Mouse (Mus musculus) frontal cortex, postnatal 10 days (tissue): ENCODE measurements at regions not wholly inside any gene's neighbourhood (a gene's known extent, or its start where the extent isn't known, plus 50 kb on each side); places are given as distances from the start of the nearest gene placed in this dataset.

Experiments used
- DNase-seq, 2 experiments: peaks; one replicate each; pipeline ENCODE4 v3.0.0; 2022; ENCODE audit warnings: low spot score in 2 of 2, mixed read lengths in 1 of 2

- no peak for DNase-seq
Observed at GRCm38 (mm10) chr14:79854216-79854615, 83.1 kb upstream of the Pcdh8 start.

- DNase-seq, result no peak
Observed at GRCm38 (mm10) chr14:79852683-79853082, 81.6 kb upstream of the Pcdh8 start.

- no peak for DNase-seq
Observed at GRCm38 (mm10) chr14:79851795-79852194, 80.7 kb upstream of the Pcdh8 start.

- no peak for DNase-seq
Observed at GRCm38 (mm10) chr14:79851231-79851630, 80.1 kb upstream of the Pcdh8 start.

GRCm38 (mm10) chr14:79849617-79850435 lies 78.7 kb upstream of the Pcdh8 start:
- DNase-seq, result peak in 1 of 2 experiments; percentile 5

- DNase-seq, result no peak
Observed at GRCm38 (mm10) chr14:79848116-79848515, 77.0 kb upstream of the Pcdh8 start.

GRCm38 (mm10) chr14:79844306-79844705 lies 73.2 kb upstream of the Pcdh8 start:
- DNase-seq, result no peak

- no peak for DNase-seq
Observed at GRCm38 (mm10) chr14:79843135-79843550, 72.0 kb upstream of the Pcdh8 start.

- no peak for DNase-seq
Observed at GRCm38 (mm10) chr14:79842734-79843133, 71.6 kb upstream of the Pcdh8 start.

GRCm38 (mm10) chr14:79837101-79837500 lies 66.0 kb upstream of the Pcdh8 start:
- DNase-seq, result no peak

GRCm38 (mm10) chr14:79836186-79836585 lies 65.1 kb upstream of the Pcdh8 start:
- no peak for DNase-seq

GRCm38 (mm10) chr14:79824670-79825446 lies 53.7 kb upstream of the Pcdh8 start:
- DNase-seq, result no peak

- no peak for DNase-seq
Observed at GRCm38 (mm10) chr14:79822453-79823117, 51.5 kb upstream of the Pcdh8 start.

- DNase-seq, result no peak
Observed at GRCm38 (mm10) chr14:79822011-79822435, 50.9 kb upstream of the Pcdh8 start.

- no peak for DNase-seq
Observed at GRCm38 (mm10) chr14:79821352-79822010, 50.4 kb upstream of the Pcdh8 start.
